Mouse (Mus musculus) stomach, embryonic 16.5 days (tissue): ENCODE measurements around the gene Als2. TPM values are rescaled to one million over a fixed set of nuclear protein-coding genes. Genes with fewer than 3 reads are reported as not detected.

ENCODE experiments used
- ATAC-seq: fragments of 200-750 bp; cut with Nextera tagmentation; 2 replicates; pipeline ENCODE4 v1.8.0; 2017; ENCODE audit warnings: moderate number of reproducible peaks, moderate TSS enrichment; ENCODE audit not compliant: insufficient read depth, low FRiP score
- H3K27ac ChIP-seq: fragments of 300-500 bp; sonication (generic); 2 replicates; pipeline ENCODE4 v1.5.1; 2014; ENCODE audit warnings: low read length
- H3K27me3 ChIP-seq: fragments of 300-500 bp; sonication (generic); 2 replicates; pipeline ENCODE4 v1.6.1; 2014; ENCODE audit warnings: low read length, control low read depth, mixed read lengths; ENCODE audit not compliant: control insufficient read depth, insufficient read depth
- H3K36me3 ChIP-seq: fragments of 300-500 bp; sonication (generic); 2 replicates; pipeline ENCODE4 v1.6.1; 2014; ENCODE audit warnings: low read length; ENCODE audit not compliant: control insufficient read depth, insufficient read depth
- H3K4me1 ChIP-seq: fragments of 300-500 bp; sonication (generic); 2 replicates; pipeline ENCODE4 v1.6.1; 2014; ENCODE audit warnings: low read length, control low read depth, mixed read lengths; ENCODE audit not compliant: control insufficient read depth, insufficient read depth
- H3K4me2 ChIP-seq: fragments of 300-500 bp; sonication (generic); 2 replicates; pipeline ENCODE4 v1.6.1; 2014; ENCODE audit warnings: low read depth, low read length, mixed read lengths
- H3K4me3 ChIP-seq: fragments of 300-500 bp; sonication (generic); replicated peaks from 2 replicates; pipeline ENCODE4 v1.5.1; 2014; ENCODE audit warnings: mild to moderate bottlenecking, low read length
- H3K9ac ChIP-seq: fragments of 300-500 bp; sonication (generic); 2 replicates; pipeline ENCODE4 v1.6.1; 2014; ENCODE audit warnings: low read length
- H3K9me3 ChIP-seq: fragments of 300-500 bp; sonication (generic); replicated peaks from 2 replicates; pipeline ENCODE4 v1.6.1; 2016; ENCODE audit warnings: low read length, control low read depth; ENCODE audit not compliant: control insufficient read depth
- WGBS: fragments of 180-500 bp; shearing (Covaris S2); extraction: QIAGEN DNeasy Blood & Tissue Kit; methylation state at CpG from one replicate; pipeline ENCODE4 v1.1.7; 2014; 5-methylcytosine and 5-hydroxymethylcytosine counted together
- polyA plus RNA-seq: library from polyadenylated mRNA; unstranded; fragments of >200 nt; fragmentation: Nextera tagmentation; extraction: Ambion mirVana; gene quantifications from 2 replicates; pipeline ENCODE4 v1.2.1, GENCODE M21; 2015

The Als2 gene
- polyA plus RNA-seq, 1 experiment from 2014 or later: 9.2 TPM

DNA sequence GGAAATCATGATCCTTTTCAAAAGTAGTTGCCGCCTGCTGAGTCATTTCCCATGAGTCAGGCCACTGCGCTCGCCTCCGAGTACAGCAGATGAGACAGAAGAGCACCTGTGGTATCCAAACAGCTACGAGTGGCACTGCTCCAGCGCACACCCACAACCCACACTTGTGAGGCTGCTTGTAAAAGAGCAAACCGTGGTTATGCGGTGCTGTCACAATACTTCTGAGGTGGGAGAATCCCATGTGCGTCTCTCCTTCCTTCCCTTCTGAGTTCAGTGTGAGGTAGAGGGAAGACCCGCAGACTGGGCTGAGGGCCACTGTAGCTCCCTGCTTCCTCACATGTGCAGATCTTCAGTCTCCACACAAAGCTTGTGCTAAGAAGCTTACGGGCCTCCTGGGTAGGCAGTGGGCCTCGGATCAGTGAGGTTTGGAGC is 74.0 kb downstream of the Als2 start, which contains the start of gene Mpp4:
Gene Mpp4 (minus strand): TSS at position 360 of the 432 bp plus-strand sequence.
- no peak within 1 kb of the TSS for H3K27ac ChIP-seq
- WGBS: 64% methylated on average over 12 of the region's 12 CpGs
- no peak for ATAC-seq

GRCm38 (mm10) chr1:59162309-59163024 is 74.6 kb downstream of the Als2 start:
- no peaks in the 10 kb centered on the region for H3K27me3 ChIP-seq
- ATAC-seq: no peak
- WGBS: 76% methylated on average over 8 of the region's 8 CpGs

More for the DNA sequence above, 74.0 kb downstream of the Als2 start, which contains the start of gene Mpp4:
- H3K36me3 ChIP-seq: no peaks in the 10 kb centered on the region
- no peak within 1 kb of the TSS for H3K4me3 ChIP-seq
- no peaks in the 10 kb centered on the region for H3K4me1 ChIP-seq
- H3K9ac ChIP-seq: no peak within 1 kb of the TSS
- no peaks in the 10 kb centered on the region for H3K27me3 ChIP-seq
- H3K9me3 ChIP-seq: no peaks in the 10 kb centered on the region
- no peak within 1 kb of the TSS for H3K4me2 ChIP-seq

GRCm38 (mm10) chr1:59161396-59161795 is 75.6 kb downstream of the Als2 start:
- no peak for ATAC-seq
- Histone ChIP-seq H3K27ac (no peak overlapping the region), H3K9ac (no peak overlapping the region), H3K27me3 (no peaks in the 10 kb centered on the region), H3K9me3 (no peaks in the 10 kb centered on the region), H3K4me1 (no peaks in the 10 kb centered on the region), H3K36me3 (no peaks in the 10 kb centered on the region), H3K4me3 (no peak overlapping the region), H3K4me2 (no peak overlapping the region)
- WGBS: 87% methylated on average over 6 of the region's 6 CpGs

More at GRCm38 (mm10) chr1:59162309-59163024, 74.6 kb downstream of the Als2 start:
- H3K9me3 ChIP-seq: no peaks in the 10 kb centered on the region
- no peak overlapping the region for H3K27ac ChIP-seq
- H3K4me3 ChIP-seq: no peak overlapping the region
- H3K4me1 ChIP-seq: no peaks in the 10 kb centered on the region
- H3K4me2 ChIP-seq: no peak overlapping the region
- no peak overlapping the region for H3K9ac ChIP-seq
- no peaks in the 10 kb centered on the region for H3K36me3 ChIP-seq

GRCm38 (mm10) chr1:59160871-59161270 is 76.2 kb downstream of the Als2 start:
- ATAC-seq: no peak
- 85% methylated on average over 6 of the region's 6 CpGs for WGBS

DNA sequence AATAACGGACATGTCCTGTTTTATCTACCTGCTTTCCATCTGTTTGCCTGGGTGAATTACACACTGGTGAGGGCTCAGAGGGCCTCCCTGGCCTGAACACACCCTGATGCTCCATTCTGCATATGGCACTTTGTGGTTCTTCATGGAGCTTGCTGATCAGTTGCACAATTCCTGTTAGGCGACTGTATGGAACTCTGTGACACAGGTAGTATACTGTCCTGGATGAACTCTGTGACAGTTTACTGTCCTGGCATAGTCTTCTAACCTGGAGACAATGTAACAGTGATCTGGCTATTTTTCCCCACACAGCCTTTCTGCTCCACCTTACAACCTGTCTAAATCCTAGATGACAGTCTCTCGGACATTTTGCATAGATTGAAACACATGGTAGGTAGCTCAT is 77.9 kb downstream of the Als2 start:
- H3K4me3 ChIP-seq: no peak overlapping the region
- no peaks in the 10 kb centered on the region for H3K4me1 ChIP-seq
- 76% methylated on average over 3 of the region's 3 CpGs for WGBS
- no peak overlapping the region for H3K27ac ChIP-seq
- no peaks in the 10 kb centered on the region for H3K27me3 ChIP-seq
- H3K36me3 ChIP-seq: no peaks in the 10 kb centered on the region
- H3K9ac ChIP-seq: no peak overlapping the region
- no peak for ATAC-seq
- no peak overlapping the region for H3K4me2 ChIP-seq
- H3K9me3 ChIP-seq: no peaks in the 10 kb centered on the region

More at GRCm38 (mm10) chr1:59160871-59161270, 76.2 kb downstream of the Als2 start:
- no peaks in the 10 kb centered on the region for H3K27me3 ChIP-seq
- H3K4me2 ChIP-seq: no peak overlapping the region
- H3K4me3 ChIP-seq: no peak overlapping the region
- H3K9me3 ChIP-seq: no peaks in the 10 kb centered on the region
- no peaks in the 10 kb centered on the region for H3K36me3 ChIP-seq
- H3K27ac ChIP-seq: no peak overlapping the region
- no peaks in the 10 kb centered on the region for H3K4me1 ChIP-seq
- H3K9ac ChIP-seq: no peak overlapping the region

DNA sequence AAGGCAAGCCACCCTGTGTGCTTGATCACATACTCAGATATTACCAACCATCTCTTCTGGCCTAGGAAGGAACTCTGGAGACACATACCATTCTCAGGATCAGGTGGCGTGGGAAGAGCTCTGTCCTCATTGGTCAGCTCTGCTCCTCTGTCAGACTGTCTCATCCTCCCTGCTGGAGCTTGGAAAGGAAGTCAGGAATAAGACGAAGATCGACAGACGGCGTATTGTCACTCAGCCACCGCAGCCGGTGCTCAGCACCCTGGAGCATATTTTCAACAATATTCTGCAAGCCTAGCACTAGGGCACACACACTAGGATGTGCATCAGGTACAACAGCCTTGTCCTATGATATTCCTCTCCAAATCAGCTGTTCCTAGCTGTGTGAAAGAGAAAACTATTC is 78.5 kb downstream of the Als2 start:
- Histone ChIP-seq H3K4me1 (no peaks in the 10 kb centered on the region), H3K36me3 (no peaks in the 10 kb centered on the region), H3K27ac (no peak overlapping the region), H3K4me2 (no peak overlapping the region), H3K9me3 (no peaks in the 10 kb centered on the region), H3K27me3 (no peaks in the 10 kb centered on the region), H3K4me3 (no peak overlapping the region), H3K9ac (no peak overlapping the region)
- ATAC-seq: no peak
- 80% methylated on average over 7 of the region's 7 CpGs for WGBS

GRCm38 (mm10) chr1:59157846-59158245 is 79.2 kb downstream of the Als2 start:
- H3K4me2 ChIP-seq: no peak overlapping the region
- no peak for ATAC-seq
- no peaks in the 10 kb centered on the region for H3K27me3 ChIP-seq
- H3K4me3 ChIP-seq: no peak overlapping the region
- no peaks in the 10 kb centered on the region for H3K36me3 ChIP-seq
- no peaks in the 10 kb centered on the region for H3K4me1 ChIP-seq
- no peak overlapping the region for H3K27ac ChIP-seq
- no peak overlapping the region for H3K9ac ChIP-seq
- H3K9me3 ChIP-seq: no peaks in the 10 kb centered on the region
- WGBS: 75% methylated on average over 4 of the region's 4 CpGs

GRCm38 (mm10) chr1:59152346-59152745 is 84.7 kb downstream of the Als2 start:
- H3K9ac ChIP-seq: no peak overlapping the region
- H3K27me3 ChIP-seq: no peaks in the 10 kb centered on the region
- H3K9me3 ChIP-seq: no peaks in the 10 kb centered on the region
- WGBS: 71% methylated on average over 4 of the region's 4 CpGs
- no peaks in the 10 kb centered on the region for H3K36me3 ChIP-seq
- no peaks in the 10 kb centered on the region for H3K4me1 ChIP-seq
- H3K4me2 ChIP-seq: no peak overlapping the region
- no peak overlapping the region for H3K4me3 ChIP-seq
- ATAC-seq: no peak
- H3K27ac ChIP-seq: no peak overlapping the region

GRCm38 (mm10) chr1:59150542-59150941 is 86.5 kb downstream of the Als2 start:
- 74% methylated on average over 5 of the region's 5 CpGs for WGBS
- Histone ChIP-seq H3K4me3 (no peak overlapping the region), H3K4me1 (no peaks in the 10 kb centered on the region), H3K27ac (no peak overlapping the region), H3K4me2 (no peak overlapping the region), H3K9ac (no peak overlapping the region), H3K9me3 (no peaks in the 10 kb centered on the region), H3K27me3 (no peaks in the 10 kb centered on the region), H3K36me3 (no peaks in the 10 kb centered on the region)
- ATAC-seq: no peak
